Mouse (Mus musculus): ENCODE data around the gene Myadm. TPM values are rescaled to one million over a fixed set of nuclear protein-coding genes. Genes with fewer than 3 reads are reported as not detected.
"Not testable (repeated sequence)": the region's sequence is repeated elsewhere in the genome, so short reads cannot be mapped to it uniquely, and the experiment has no call there.

The Myadm gene
- total RNA-seq, 4 experiments from 2014 or later = 11.7 to 19.2 (median 14.7) TPM

DNA sequence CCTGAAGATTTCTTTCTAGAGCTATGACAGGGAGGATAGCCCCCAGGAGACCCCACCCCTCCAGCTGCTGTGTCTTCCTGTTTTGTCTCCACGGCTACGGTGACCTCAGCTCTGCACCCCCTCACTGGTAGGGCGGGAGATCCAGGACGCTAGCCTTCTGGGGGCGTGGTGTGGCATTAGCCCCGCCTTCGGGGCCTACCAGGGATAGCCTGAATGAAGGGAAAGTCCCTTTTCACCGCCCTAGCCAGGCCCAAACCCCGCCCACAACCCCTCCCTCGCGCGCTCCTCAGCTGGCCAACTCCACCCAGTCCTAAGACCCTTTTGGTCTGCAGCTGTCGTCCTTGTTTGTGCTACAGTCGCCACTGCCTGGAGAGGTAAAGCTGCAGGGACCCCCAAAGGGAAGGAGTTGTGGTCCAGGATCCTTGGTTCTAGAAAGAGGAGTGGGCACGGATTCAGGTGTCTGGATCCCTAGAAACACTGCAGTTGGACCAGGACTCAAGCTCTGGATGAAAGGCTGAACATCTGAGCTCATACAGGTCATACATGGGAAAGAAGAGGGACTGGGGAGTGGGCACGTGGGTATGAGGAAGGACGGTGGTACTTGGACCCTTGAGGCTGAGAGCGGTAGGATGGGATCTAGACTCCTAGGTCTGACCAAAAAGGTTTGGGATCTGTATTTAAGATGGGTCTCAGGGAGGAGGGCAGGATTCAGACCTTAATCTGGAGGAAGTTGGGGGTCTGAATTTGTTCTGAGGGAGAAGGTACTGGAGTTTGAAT lies 1.6 kb downstream of the Myadm start:
- peak; percentile 95 for DNase-seq (ENCODE audit: low spot score in 2 of 2)

DNA sequence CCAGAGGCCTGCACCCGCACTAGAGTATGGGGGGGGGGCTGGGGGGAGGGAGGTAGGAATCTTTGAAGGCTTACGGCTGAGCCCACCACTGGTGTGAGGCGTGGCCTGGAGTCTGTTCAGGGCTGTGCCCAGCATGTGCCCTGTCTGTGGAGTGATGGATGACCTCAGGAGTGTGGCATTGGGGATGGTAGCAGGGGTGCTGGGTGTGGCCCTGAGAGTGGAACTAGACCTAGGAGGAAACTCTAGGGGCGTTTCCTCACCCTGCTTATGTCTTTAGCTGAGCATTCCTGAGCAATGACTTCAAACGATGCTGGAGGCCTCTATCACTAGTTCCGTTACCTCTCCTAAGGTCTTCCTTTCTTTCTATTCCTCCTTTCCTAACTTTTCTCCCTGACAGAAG lies 2.3 kb downstream of the Myadm start:
- peak in 1 of 2 experiments; percentile 8 for DNase-seq (ENCODE audit: low spot score in 2 of 2)

DNA sequence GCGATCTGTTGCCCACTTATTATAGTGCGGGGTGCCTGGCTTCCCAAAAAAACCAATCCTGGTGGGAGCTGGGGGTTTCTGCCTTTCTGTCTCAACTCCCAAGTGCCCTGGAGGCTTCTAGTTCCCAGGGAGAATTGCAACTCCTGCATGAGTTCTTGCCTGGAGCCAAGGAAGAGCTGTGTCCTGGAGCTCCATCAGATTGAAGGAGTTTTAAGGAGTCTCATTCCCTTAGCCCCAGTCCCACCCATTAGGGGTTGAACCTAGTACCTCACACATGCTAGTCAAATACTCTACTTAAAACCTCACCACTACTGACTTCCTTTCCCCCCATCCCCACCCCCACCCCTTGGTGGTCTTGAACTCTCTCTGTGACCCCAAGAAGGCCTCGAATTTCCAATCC lies 2.9 kb downstream of the Myadm start:
- no peak for DNase-seq (ENCODE audit: low spot score in 2 of 2)

DNA sequence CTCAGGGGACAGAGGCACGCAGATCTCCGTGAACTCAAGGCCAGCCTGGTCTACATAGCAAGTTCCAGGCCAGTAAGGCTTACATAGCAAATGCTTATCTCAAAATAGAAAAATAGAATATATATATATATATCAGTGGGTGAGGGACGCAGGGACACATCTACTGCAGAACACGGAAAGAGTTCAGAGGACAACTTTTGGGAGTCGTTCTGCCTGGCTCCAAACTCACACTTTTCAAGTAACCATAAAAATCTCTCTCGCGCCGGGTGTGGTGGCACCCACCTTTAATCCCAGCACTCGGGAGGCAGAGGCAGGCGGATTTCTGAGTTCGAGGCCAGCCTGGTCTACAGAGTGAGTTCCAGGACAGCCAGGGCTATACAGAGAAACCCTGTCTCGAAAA lies 3.4 kb downstream of the Myadm start:
- DNase-seq (ENCODE audit: low spot score in 2 of 2) = not testable (repeated sequence)

DNA sequence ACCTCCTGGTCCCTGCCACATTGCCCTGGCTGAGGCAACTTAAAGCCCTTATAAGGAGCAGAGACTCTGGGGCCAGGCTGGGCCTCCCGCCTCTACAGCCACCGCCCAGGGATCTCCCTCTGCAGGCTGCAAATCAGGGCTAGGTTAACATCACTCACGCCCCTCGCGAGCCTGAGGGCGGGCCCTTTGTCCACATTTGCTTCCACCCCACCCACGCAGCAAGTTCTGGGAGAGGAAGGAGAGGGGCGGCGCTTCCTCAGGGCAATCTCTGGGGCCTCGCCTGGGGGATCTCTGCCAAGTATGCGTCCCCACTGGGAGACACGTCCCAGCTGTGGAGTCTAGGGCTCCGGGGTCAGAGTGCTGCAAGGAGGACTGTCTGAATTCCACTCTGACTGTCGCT lies 3.9 kb downstream of the Myadm start:
- DNase-seq (ENCODE audit: low spot score in 2 of 2) = peak; percentile 87 to 91

DNA sequence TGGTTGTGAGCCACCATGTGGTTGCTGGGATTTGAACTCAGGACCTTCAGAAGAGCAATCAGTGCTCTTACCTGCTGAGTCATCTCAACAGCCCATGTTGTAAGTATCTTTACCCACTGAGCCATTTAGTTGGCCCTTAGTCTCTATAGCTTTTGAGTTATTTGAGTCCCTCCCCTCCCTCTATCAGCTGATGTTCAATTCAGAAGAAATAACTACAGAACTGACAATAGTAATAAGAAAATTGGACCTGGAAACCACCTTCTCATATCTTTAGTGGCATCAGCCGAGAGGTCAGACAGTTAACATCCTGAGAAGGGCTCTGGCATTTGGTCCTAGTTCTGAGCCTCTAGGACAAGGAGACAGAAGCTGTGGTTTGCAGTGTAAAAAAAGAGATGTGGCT lies 5.9 kb downstream of the Myadm start:
- no peak for DNase-seq (ENCODE audit: low spot score in 2 of 2)

DNA sequence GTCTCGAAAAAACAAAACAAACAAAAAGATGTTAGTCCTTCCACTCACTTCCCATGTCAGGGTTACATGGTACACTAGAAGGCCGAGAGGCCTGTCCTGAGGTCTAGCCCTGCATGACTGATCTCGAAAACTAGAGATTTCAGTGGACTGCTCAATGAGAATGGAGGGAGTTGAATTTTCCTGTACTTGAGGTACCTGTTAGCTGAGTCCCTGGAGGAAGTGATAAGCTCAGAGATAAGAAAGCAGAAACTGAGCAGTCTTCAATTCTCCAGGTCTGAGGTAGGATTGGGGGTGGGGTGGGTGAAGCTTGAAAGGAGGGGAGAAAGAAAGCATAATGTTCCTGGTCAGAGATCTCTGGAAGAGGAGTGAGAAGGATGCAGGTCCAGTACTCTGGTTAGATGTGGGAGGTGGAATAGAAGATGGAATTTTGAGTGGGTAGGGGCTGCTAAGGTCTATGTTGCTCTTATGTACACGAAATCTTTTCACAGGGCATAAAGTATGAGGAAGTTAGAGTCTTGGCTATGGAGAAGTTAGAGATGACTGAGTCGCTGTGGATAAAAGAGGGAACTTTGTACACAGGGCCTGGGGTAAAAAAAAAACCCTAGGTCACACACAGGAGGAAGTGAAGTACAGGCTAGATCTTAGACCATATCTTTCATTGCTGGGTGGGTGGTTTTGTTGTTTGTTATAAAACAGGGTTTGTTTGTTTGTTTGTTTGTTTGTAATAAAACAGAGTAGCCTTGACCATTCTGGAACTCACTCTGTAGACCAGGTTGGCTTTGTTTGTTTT lies 6.6 kb downstream of the Myadm start:
- no peak for DNase-seq (ENCODE audit: low spot score in 2 of 2)

DNA sequence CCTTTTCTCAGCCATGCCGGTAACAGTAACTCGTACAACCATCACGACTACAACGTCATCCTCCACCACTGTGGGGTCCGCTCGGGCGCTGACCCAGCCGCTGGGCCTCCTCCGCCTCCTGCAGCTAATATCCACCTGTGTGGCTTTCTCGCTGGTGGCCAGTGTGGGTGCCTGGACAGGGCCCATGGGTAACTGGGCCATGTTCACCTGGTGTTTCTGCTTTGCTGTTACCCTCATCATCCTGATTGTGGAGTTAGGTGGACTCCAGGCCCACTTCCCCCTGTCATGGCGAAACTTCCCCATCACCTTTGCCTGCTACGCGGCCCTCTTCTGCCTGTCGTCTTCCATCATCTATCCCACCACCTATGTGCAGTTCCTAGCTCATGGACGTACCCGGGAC lies 7.8 kb downstream of the Myadm start:
- no peak for DNase-seq (ENCODE audit: low spot score in 2 of 2)

DNA sequence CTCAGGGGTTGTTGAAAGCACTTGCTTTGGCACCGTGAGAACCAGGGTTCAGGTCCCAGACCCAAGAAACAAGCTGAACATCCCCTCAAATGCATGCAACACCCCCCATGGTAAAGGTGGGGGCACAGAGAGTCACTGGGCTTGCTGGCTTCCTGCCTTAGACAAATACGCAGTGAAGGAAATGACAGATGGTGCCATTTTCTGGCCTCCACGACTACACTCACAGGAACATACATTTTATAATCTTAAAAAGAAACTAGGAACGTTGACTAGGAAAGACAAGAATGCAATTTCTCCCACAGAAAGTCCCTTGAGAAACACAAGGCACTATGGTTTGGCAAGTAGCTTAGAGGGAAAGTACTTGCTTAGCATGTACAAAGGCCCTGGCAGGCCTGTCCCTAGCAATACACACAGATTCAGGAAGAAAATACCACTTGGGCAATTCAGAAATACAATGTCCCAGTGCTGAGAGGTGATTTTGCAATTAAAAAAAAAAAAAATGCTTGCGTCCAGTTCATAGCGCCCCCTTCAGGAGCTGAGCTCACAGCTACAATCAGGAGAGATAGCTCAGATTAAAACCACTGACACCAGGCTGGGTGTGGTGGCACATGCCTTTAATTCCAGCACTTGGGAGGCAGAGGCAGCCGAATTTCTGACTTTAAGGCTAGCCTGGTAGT lies 11.2 kb downstream of the Myadm start:
- no peak for DNase-seq (ENCODE audit: low spot score in 2 of 2)

DNA sequence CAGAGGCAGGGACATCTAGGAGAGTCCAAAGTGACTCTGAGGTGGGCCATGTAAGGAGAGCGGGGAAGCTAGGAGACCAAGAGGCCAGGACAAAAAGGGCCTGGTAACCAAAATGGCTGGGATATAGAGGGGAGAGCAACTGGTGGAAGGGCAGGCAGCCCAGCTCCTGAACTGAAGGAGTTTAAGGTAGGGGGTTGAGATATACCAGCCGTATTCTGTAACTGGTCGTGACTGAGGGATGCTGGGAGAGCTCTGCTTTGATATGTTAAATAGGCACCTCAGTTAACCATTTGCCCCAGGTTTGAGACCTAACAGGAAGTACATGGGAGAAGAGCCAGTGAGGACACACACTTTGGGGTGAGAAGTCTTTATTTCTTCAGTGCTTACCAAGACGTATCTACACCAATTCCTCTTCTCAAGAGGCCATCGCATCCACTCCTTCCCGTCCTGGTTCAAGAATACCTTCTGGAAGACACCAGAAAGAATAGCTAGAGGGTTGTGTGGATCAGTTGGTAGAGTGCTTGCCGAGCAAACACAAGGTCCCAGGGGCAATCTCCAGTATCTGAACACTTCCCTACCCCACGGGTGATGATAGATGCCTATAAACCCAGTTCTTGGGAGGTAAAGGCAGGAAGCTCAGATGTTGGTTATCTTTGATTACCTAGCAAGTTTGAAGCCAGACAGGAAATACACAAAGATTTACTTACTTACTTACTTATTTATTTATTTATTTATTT lies 12.2 kb downstream of the Myadm start:
- no peak for DNase-seq (ENCODE audit: low spot score in 2 of 2)

DNA sequence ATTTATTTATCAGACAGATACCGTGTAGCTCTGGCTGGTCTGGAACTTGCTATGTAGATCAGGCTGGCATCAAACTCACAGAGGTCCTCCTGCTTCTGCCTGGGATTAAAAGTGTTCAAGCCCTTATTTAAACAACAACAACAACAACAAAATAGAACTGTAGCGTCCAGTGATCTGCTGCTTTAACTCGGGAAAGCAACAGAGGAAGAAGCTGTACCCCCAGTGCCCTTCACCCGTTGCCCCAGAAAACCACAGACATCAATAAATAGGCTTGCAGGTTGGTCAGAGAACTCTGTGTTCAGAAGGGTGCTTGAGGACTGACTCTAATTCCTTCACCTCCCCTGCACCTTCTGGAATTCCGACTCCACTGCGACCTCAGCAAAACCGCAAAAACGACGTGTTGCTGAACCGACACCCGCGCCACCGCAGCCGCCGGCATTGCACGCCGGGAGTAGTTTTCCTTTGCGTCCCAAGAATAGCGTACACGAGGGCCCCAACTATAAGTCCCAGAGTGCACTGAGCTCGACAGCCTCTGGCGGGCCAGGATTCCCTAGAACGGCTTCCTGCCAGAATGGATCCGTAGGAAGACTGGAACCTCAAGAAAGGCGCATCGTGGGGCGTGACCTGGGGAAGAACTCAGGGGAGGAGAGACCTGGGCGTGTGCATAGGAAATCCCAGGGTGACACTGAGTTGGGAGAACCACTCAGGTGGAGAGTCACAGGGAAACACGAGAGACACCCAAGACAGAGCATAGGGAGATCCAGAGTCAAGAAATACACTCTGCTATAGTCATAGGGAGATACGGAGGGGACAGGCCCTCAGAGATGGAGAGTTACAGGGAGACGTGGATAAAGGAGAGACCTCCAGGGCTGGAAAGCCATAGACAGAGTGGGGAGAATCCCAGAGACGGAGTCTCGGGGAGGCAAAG lies 13.0 kb downstream of the Myadm start:
- peak in 1 of 2 experiments; percentile 8 for DNase-seq (ENCODE audit: low spot score in 2 of 2)

DNA sequence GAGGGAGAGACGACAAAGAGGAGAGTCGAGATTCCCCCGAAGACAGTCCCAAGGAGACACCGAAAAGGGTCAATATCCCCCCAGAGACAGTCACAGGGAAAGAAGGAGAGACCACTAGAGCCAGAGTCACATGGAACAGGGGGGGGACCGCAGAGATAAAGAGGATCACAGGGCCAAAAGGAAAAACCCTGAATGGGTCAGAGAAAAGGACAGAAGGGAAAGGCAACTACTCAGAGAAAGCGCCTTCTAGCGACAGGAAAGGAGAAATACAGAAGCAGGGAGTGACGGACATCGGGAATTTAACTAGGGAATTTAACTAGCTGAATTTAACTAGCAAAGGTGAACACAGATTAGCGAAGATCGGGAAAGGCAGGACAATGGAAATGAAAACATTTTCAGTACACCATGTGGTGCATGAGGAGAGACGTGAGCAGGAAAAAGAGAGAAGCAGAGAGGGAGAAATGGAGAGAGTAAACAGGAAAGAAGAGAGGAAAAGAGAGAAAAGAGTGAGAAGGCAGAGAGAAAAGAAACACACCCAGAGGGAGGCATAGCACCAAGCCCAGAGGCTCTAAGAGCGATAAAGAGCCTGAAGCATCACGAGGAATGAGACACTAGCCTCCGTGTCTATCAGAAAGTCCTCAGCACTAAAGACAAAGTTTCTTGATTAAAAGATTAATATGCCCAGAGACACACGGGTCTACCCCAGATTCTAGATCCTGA lies 13.8 kb downstream of the Myadm start:
- no peak for DNase-seq (ENCODE audit: low spot score in 2 of 2)

DNA sequence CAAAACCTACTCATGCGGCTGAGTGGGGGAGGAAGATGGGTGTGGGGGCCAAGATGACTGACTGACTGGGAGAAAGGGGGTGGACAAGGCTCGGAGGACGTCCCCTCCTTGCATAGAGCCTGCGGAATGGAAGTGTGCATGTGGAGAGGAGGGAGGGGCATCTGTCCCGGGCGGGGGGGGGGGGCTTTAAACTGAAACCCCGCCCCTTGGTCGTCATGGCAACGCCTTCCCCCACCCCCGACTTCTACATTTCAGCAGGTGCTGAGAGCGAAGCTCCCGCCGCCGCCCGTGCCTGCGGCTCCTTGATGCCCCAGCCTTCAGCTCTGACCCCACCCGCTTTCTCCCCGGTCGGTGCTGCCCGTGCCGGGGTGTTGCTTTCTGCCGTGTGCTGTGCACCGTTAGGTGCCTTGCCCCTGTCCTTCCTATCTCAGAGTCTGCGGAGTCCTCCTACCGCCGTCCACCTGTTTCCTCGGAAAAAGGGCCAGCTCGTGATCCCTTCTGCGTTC lies 14.4 kb downstream of the Myadm start:
- no peak for DNase-seq (ENCODE audit: low spot score in 2 of 2)

DNA sequence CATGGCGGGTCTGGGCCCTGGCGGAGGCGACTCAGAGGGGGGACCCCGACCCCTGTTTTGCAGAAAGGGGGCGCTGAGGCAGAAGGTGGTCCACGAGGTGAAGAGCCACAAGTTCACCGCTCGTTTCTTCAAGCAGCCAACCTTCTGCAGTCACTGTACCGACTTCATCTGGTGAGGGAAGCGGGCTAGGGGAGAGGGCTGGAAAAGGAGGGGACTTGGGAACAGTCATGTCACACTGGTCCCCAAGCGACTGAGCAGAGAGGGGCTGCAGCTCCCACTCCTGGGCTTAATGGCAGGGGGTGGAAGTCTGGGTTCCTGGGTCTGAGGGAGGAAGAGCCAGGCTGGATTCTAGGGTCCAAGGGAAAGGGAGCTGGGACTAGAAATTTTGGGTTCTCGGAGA lies 14.9 kb downstream of the Myadm start:
- no peak for DNase-seq (ENCODE audit: low spot score in 2 of 2)

DNA sequence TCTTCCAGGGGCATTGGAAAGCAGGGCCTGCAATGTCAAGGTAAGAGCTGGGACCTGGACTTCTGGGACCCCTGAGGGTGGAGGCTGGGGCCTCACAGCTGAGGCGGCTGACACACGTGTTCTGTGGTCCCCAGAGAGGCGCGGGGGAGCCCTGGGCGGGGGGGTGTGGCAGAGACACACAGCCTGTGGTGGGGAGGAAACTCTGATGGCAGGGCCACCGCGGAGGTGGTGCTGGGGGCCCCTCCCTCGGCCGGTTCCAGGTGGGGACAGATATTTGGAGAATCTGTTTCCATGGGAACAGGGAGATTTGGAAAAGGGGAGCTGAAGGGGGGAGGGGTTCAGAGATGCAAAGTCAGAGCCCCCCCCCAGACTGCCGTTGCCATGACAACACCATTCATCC lies 15.4 kb downstream of the Myadm start:
- DNase-seq (ENCODE audit: low spot score in 2 of 2) = no peak

DNA sequence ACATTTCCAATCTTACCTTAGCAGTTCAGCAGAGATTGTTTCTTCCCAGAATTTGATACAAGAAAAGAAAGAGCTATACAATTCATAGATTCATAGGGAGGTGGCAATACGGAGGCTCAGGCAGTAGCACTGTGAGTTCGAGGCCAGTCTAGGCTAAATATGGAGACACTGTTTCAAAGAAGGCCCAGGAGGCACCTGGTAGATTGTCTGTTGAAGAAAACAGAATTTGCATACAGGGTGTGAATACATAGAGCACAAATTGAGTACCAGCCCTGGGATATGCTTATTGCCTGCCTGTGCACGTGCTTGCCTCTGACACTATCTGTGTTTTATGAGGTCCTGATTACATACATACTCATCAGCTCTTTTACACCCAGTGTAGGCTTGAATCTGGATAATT lies 17.5 kb downstream of the Myadm start:
- DNase-seq (ENCODE audit: low spot score in 2 of 2) = no peak

DNA sequence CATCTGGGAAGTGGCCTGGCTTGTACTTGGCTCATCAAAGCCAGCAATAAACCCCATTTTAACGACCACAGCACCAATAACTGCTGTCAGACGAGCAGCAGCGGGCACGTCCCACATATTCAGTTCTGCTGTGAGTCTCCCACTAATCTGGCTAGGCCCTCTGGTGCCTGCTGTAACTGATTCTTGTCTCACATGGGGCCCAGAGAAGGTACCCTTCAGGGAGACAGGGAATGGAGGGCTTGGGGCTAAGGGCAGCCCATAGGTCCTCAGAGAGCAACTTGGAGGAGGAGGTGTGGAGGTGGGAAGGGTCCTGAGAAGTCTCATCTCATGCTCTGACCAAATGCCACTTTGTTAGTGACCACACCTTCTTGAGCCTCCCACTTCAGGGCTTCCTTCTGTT lies 19.8 kb downstream of the Myadm start:
- no peak for DNase-seq (ENCODE audit: low spot score in 2 of 2)

DNA sequence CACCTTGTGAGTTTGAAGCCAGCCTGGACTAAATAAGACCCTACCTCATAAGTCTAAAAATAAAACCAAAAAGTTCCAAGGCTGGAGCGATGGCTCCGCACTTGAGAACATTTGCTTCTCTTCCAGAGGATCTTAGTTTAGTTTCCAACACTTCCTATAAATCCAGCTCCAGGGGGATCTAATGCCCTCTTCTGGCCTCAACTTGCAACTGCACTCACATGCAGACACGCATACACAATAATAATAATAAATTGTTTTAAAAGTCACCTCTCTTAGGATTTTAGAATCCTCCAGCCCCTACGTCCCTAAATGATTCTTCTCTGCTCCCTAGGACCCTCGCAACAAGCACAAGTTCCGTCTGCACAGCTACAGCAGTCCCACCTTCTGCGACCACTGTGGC lies 21.4 kb downstream of the Myadm start:
- no peak for DNase-seq (ENCODE audit: low spot score in 2 of 2)

DNA sequence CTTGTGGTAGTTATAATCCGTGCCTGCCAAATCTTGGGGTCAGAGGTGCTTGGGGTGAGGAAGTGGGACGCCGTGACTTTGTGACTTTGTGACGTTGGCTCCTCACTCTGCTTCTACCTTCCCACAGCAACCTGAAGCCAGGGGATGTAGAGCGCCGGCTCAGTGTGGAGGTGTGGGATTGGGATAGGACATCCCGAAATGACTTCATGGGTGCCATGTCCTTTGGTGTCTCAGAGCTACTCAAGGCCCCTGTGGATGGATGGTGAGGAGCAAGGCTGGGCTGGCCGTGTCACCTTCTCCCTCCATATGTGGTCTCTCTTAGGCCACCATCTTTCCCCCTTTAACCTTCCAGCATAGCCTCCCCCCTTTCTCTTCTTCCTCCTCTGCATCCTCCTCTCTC lies 24.7 kb downstream of the Myadm start:
- DNase-seq (ENCODE audit: low spot score in 2 of 2) = no peak

DNA sequence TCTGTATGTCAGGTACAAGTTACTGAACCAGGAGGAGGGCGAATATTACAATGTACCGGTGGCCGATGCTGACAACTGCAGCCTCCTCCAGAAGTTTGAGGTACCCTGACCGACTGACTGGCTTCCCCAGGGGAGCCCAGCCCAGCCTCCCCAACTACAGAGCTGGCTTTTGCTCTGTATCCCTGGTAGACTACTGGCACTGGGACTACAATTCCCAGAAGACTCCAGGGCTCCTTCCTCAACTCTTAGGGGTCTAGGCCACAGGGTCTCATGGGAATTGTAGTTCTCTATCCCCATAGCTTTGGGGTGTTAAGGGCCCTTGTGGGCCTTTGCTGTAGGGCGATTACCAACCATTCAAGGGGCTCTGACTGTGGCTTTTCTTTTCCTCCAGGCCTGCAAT lies 25.2 kb downstream of the Myadm start:
- no peak for DNase-seq (ENCODE audit: low spot score in 2 of 2)
